27 mouse cellular contexts compared by ENCODE assay signal in the genomic region with DNA sequence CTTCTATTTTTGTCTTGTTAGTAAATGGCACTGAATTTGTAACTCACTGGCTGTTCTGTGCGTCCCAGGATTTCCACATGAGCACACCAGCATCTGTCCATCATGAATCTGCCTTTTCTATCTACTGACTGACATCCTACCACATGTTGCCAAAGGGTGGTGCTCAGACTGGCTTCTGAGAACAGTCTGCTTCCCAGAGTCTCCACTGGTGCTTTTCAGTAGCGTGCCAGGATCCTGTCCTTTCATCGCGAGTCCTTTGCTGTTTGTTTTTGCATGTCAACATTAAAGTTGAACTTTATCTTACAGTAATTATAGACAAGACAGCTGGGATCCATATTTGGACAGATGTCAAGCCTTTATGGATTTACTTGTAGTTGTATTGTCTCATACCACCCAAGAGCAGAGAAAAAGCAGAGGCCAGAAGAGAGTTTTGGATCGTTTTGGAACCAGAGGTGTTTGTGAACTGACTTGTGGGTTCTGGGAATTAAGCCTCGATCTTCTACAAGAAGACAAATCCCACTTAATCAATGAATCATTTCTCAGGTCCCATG.
A peak's percentile ranks its signal among the peaks of the same experiment; 100 is the strongest.
DNase-seq lines count a peak whose midpoint lies in the region; ATAC-seq and TF ChIP-seq lines count a peak whose summit lies in the region.
"Had no signal": no experiment of that assay in that cellular context is flagged by ENCODE, and none has a peak within 500 bp of the region (broad histone marks: within the 10 kb centered on the region; RNA-seq: fewer than 3 reads in every experiment).

No protein-coding gene starts in this region.

- TF ChIP-seq POLR2A in kidney, adult 2 months (IDR thresholded peaks at IDR 0.05; ENCODE audit: low read depth, low read length): no peak
- TF ChIP-seq POLR2A in myocyte (IDR thresholded peaks at IDR 0.05; ENCODE audit: insufficient read length, low read depth): no peak

- peak; percentile 28 for DNase-seq in kidney, postnatal 0 days (ENCODE audit: low spot score)
- DNase-seq in kidney, adult 2 months: no peak
- DNase-seq in lung, postnatal 14 days: no peak
- peak; percentile 4 for DNase-seq in lung, postnatal 10 days
- no peak for DNase-seq in lung, postnatal 36 days
- DNase-seq in cerebellum, adult 9-10 months: no peak
- DNase-seq: adrenal gland, adult 8-10 months; adrenal gland, postnatal 25 days; cerebellum, adult 11-12 months; cerebellum, adult 8-10 months; cerebellum, postnatal 14 days; gastrocnemius, postnatal 25 days; heart, adult 18-20 months; heart, postnatal 10 days; heart, postnatal 36 days had no signal

- TF ChIP-seq CTCF in kidney, postnatal 0 days (IDR thresholded peaks at IDR 0.05; ENCODE audit: low read depth): no peak
- TF ChIP-seq CTCF in kidney, adult 2 months (conservative IDR thresholded peaks at IDR 0.05; ENCODE audit: insufficient read depth, insufficient read length, low read depth, low read length): no peak

- no peak overlapping the region for H3K27ac ChIP-seq in kidney, postnatal 0 days
- no peak overlapping the region for H3K27ac ChIP-seq in kidney, adult 2 months (ENCODE audit: insufficient read depth, low read depth, low read length)
- peak overlapping the region; percentile 42 for H3K27ac ChIP-seq in lung, embryonic 15.5 days
- H3K27ac ChIP-seq: embryonic facial prominence, embryonic 12.5 days; forebrain, embryonic 12.5 days; forebrain, embryonic 15.5 days; heart, embryonic 15.5 days; hindbrain, embryonic 10.5 days; hindbrain, embryonic 14.5 days had no signal

- no peaks in the 10 kb centered on the region for H3K9me3 ChIP-seq in kidney, postnatal 0 days (replicated peaks; ENCODE audit: low read length)
- no peaks in the 10 kb centered on the region for H3K9me3 ChIP-seq in lung, embryonic 15.5 days
- H3K9me3 ChIP-seq: embryonic facial prominence, embryonic 12.5 days; forebrain, embryonic 12.5 days; forebrain, embryonic 15.5 days; heart, embryonic 12.5 days; heart, embryonic 15.5 days; hindbrain, embryonic 10.5 days had no signal

- WGBS in kidney, postnatal 0 days: 69% methylated on average over 6 of the region's 6 CpGs
- WGBS in kidney, adult 2 months: 76% methylated on average over 6 of the region's 6 CpGs
- 48% methylated on average over 6 of the region's 6 CpGs for WGBS in lung, embryonic 15.5 days

- H3K4me3 ChIP-seq in kidney, postnatal 0 days (replicated peaks; ENCODE audit: low read depth, low read length): no peak overlapping the region
- H3K4me3 ChIP-seq in kidney, adult 2 months (ENCODE audit: insufficient read depth, low read depth, low read length): no peak overlapping the region
- H3K4me3 ChIP-seq in lung, embryonic 15.5 days: no peak overlapping the region
- no peak overlapping the region for H3K4me3 ChIP-seq in myocyte
- H3K4me3 ChIP-seq: embryonic facial prominence, embryonic 12.5 days; erythroblast, embryonic 14.5 days; forebrain, embryonic 12.5 days; forebrain, embryonic 15.5 days; heart, embryonic 12.5 days; heart, embryonic 15.5 days; hindbrain, embryonic 10.5 days had no signal

- ATAC-seq in kidney, postnatal 0 days (replicated peaks; ENCODE audit: low FRiP score, low read depth): no peak
- peak; percentile 87; the same call in 1 of the 2 replicates for ATAC-seq in lung, embryonic 15.5 days (ENCODE audit: borderline replicate concordance, extremely low read depth, low FRiP score, low TSS enrichment)
- ATAC-seq: activated CD4-positive, CD25-positive, alpha-beta regulatory T cell, adult 4 months; CD4-positive, CD25-positive, alpha-beta regulatory T cell, adult 4 months; forebrain, embryonic 15.5 days had no signal

- no peaks in the 10 kb centered on the region for H3K36me3 ChIP-seq in kidney, postnatal 0 days (ENCODE audit: insufficient read depth, low read length)
- no peaks in the 10 kb centered on the region for H3K36me3 ChIP-seq in kidney, adult 2 months (ENCODE audit: control insufficient read depth, insufficient read depth, low read length)
- no peaks in the 10 kb centered on the region for H3K36me3 ChIP-seq in lung, embryonic 15.5 days
- H3K36me3 ChIP-seq in myocyte (ENCODE audit: control insufficient read depth, insufficient read depth): no peaks in the 10 kb centered on the region
- H3K36me3 ChIP-seq: embryonic facial prominence, embryonic 12.5 days; forebrain, embryonic 12.5 days; forebrain, embryonic 15.5 days; heart, embryonic 12.5 days; heart, embryonic 15.5 days; hindbrain, embryonic 10.5 days had no signal

- no peak overlapping the region for H3K9ac ChIP-seq in kidney, postnatal 0 days (ENCODE audit: low read depth, low read length)
- no peak overlapping the region for H3K9ac ChIP-seq in lung, embryonic 15.5 days
- H3K9ac ChIP-seq: embryonic facial prominence, embryonic 12.5 days; forebrain, embryonic 12.5 days; forebrain, embryonic 15.5 days; heart, embryonic 12.5 days; heart, embryonic 15.5 days; hindbrain, embryonic 14.5 days had no signal

- no peaks in the 10 kb centered on the region for H3K27me3 ChIP-seq in kidney, postnatal 0 days (ENCODE audit: insufficient read depth, low read length)
- no peaks in the 10 kb centered on the region for H3K27me3 ChIP-seq in kidney, adult 2 months (replicated peaks; ENCODE audit: control insufficient read depth, insufficient read depth, low read length)
- H3K27me3 ChIP-seq in lung, embryonic 15.5 days: no peaks in the 10 kb centered on the region
- no peaks in the 10 kb centered on the region for H3K27me3 ChIP-seq in myocyte (ENCODE audit: control insufficient read depth, insufficient read depth, insufficient read length)
- H3K27me3 ChIP-seq: embryonic facial prominence, embryonic 12.5 days; forebrain, embryonic 12.5 days; forebrain, embryonic 15.5 days; heart, embryonic 12.5 days; heart, embryonic 15.5 days had no signal

- H3K4me2 ChIP-seq in kidney, postnatal 0 days (ENCODE audit: low read length): no peak overlapping the region
- peak overlapping the region; percentile 8; the same call in 1 of the 2 replicates for H3K4me2 ChIP-seq in lung, embryonic 15.5 days
- H3K4me2 ChIP-seq in myocyte (ENCODE audit: low read depth): peak overlapping the region; percentile 12
- H3K4me2 ChIP-seq: embryonic facial prominence, embryonic 12.5 days; forebrain, embryonic 12.5 days; forebrain, embryonic 15.5 days; heart, embryonic 12.5 days; heart, embryonic 15.5 days; hindbrain, embryonic 14.5 days had no signal

- no peak overlapping the region for H3ac ChIP-seq in myocyte (ENCODE audit: control insufficient read depth, insufficient read length)

- H3K4me1 ChIP-seq in kidney, postnatal 0 days (replicated peaks; ENCODE audit: insufficient read depth, low read length): no peaks in the 10 kb centered on the region
- no peaks in the 10 kb centered on the region for H3K4me1 ChIP-seq in kidney, adult 2 months (ENCODE audit: control insufficient read depth, insufficient read depth, low read length)
- H3K4me1 ChIP-seq in lung, embryonic 15.5 days: no peaks in the 10 kb centered on the region
- H3K4me1 ChIP-seq: embryonic facial prominence, embryonic 12.5 days; forebrain, embryonic 12.5 days; forebrain, embryonic 15.5 days; heart, embryonic 12.5 days; heart, embryonic 15.5 days; hindbrain, embryonic 10.5 days had no signal

- no peaks in the 10 kb centered on the region for H3K79me2 ChIP-seq in myocyte (ENCODE audit: control insufficient read depth, insufficient read depth)

TF ChIP-seq in myocyte, 11 proteins besides CTCF, POLR2A, EP300 and RAD21:
- no peak for TF ChIP-seq USF1 (IDR thresholded peaks at IDR 0.05; ENCODE audit: low read depth)
- no peak for TF ChIP-seq MYOD1 (IDR thresholded peaks at IDR 0.05; ENCODE audit: control insufficient read depth in 1 of 3, insufficient read length in 2 of 3, low read depth in 2 of 3)
- no peak for TF ChIP-seq REST (IDR thresholded peaks at IDR 0.05; ENCODE audit: insufficient read depth, insufficient read length)
- TF ChIP-seq MAX (IDR thresholded peaks at IDR 0.05; ENCODE audit: low read depth): no peak
- no peak for TF ChIP-seq SRF (IDR thresholded peaks at IDR 0.05; ENCODE audit: control insufficient read depth, insufficient read length, low read depth)
- no peak for TF ChIP-seq MYOG (IDR thresholded peaks at IDR 0.05; ENCODE audit: control insufficient read depth in 1 of 3, insufficient read depth in 1 of 3, insufficient read length in 2 of 3, low read depth in 2 of 3)
- no peak for TF ChIP-seq TCF3 (IDR thresholded peaks at IDR 0.05; ENCODE audit: insufficient read length, low read depth)
- TF ChIP-seq CEBPB (IDR thresholded peaks at IDR 0.05; ENCODE audit: insufficient read depth, poor library complexity, severe bottlenecking): no peak
- no peak for TF ChIP-seq E2F4 (IDR thresholded peaks at IDR 0.05; ENCODE audit: insufficient read depth)
- TF ChIP-seq TCF12 (IDR thresholded peaks at IDR 0.05; ENCODE audit: insufficient read depth, poor library complexity, severe bottlenecking): no peak
- TF ChIP-seq POLR2AphosphoS2 (IDR thresholded peaks at IDR 0.05; ENCODE audit: insufficient read length, low read depth): no peak

Comparison
In these comparisons a context has a peak if more than half of its experiments do, and no peak if none do; other contexts are left out.
1. DNase-seq: peak in kidney, postnatal 0 days (single experiment) and lung, postnatal 10 days (single experiment); none in kidney, adult 2 months (single experiment), lung, postnatal 14 days (single experiment), lung, postnatal 36 days (single experiment) and cerebellum, adult 9-10 months (single experiment).